Mouse (Mus musculus) brain, embryonic 14.5 days (tissue): ENCODE measurements around the gene Hsf2bp. TPM values are rescaled to one million over a fixed set of nuclear protein-coding genes. Genes with fewer than 3 reads are reported as not detected.

Source experiments
- DNase-seq: peaks from one replicate; pipeline ENCODE4 v3.0.0-alpha.2; 2011; ENCODE audit warnings: low read depth
- CTCF ChIP-seq: fragments of 200-500 bp; IDR thresholded peaks from 2 replicates; pipeline ENCODE4 v1.5.1; 2012; ENCODE audit warnings: inconsistent platforms, mild to moderate bottlenecking, moderate library complexity, borderline replicate concordance; ENCODE audit not compliant: insufficient read depth, insufficient read length; ENCODE audit errors: extremely low read depth
- POLR2A ChIP-seq: fragments of 200-500 bp; IDR thresholded peaks from 2 replicates; pipeline ENCODE4 v1.6.1; 2012; ENCODE audit warnings: mild to moderate bottlenecking, inconsistent platforms, borderline replicate concordance; ENCODE audit not compliant: poor library complexity, insufficient read depth, insufficient read length, severe bottlenecking; ENCODE audit errors: extremely low read depth
- polyA plus RNA-seq: library from polyadenylated mRNA; depleted of rRNA; stranded (reverse); fragments of >200 nt; gene quantifications from 2 replicates; pipeline ENCODE4 v1.2.3, GENCODE M21; 2012

Hsf2bp gene
- polyA plus RNA-seq, 1 experiment = 0.49 TPM

DNA sequence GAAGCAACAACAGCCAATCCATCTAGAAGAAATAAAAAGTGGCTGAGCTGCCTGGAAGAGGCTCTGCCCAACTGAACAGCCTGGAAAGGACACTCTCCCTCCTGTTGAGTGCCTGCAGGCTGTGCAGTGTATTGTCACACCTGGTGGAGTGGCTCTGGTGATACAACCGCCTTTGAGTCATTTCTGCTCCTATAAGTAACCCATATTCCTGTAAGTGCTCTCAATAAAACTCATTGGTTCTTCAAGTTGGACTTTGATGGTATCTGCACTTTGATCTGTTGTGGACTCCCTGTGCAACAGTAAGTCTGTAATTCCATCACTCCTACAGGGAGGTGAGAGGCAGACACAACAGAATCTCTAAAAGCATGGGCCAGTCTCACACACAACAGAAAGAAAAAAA is 42.8 kb downstream of the Hsf2bp start:
- no peak for TF ChIP-seq CTCF
- no peak for TF ChIP-seq POLR2A

DNA sequence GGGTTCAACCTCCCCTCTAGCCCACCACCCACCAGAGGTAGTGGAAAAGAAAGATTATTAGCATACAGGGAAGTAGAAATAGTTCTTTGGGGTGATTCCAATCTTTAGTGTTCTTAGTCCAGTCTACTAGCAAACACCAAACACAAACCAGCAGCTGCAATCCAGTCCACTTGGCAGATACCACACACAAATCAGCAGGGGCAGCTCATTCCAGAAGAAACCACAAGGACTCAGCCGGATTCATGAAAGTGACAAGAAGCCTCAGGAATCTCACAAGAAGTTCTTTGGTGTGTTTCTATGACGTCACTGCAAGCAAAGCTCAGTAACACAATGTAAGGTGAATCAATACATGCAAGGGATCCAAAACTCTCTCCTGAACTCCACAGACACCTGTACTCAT is 44.1 kb downstream of the Hsf2bp start:
- TF ChIP-seq POLR2A = no peak
- TF ChIP-seq CTCF = no peak

More for the DNA sequence above, 42.8 kb downstream of the Hsf2bp start:
- no peak for DNase-seq

DNA sequence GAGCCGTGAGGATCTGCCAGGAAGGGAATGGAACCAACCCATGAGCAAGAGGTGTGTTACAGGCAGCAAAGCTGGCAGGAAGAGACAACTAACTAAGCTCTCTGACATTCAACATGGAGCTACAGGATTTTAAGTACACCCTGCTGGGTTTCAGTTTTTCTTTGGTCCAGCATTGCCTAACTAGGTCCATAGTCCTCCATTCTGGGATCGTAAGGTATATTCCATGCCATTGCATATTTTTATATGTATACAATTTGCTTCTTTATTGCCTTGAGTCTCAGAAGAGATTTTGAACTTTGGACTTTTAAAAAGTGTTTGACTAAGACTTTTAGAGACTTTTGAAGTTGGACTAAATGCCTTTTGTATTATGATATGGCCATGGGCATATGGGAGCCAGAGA is 47.1 kb downstream of the Hsf2bp start:
- TF ChIP-seq CTCF (no peak), POLR2A (no peak)

More for the DNA sequence above, 44.1 kb downstream of the Hsf2bp start:
- DNase-seq = no peak

DNA sequence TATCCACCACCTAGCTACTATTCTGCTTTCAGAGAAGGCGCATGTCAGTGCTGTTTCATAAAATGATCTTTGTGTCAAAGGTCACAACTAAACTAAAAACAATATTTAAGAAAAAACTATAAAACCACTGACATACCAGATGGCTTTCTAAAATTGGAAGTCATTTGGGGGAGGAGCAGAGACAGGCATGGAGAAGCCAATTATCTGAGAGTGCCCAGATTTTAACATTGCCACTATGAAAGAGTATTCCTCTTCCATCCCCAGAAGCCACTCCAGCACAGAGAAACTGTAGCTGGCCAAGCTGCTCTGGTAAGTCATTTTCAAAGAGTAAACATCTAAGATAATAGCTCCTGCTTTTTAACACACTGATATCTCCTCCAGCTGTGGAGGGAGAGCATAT is 49.2 kb downstream of the Hsf2bp start:
- TF ChIP-seq POLR2A (no peak), CTCF (no peak)
- DNase-seq = no peak

More for the DNA sequence above, 47.1 kb downstream of the Hsf2bp start:
- DNase-seq = no peak

DNA sequence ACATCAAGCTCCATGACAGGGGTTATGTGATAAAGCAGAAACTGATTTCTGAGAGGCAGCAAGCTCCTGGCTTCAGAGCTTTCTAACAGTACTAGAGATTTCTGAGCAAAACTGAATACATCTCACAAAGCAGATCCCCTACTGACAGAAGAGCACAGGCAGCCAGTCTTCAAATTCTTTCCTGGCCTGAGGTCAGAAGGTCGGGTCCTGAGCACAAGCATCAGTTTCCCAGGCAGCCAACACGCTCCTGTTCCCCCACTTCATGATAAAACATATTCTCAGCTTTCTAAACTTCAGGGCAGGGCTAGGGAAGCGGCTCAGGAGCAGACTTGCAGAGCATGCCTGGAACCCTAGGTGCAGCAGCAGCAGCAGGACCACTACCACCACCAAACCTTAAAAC is 52.7 kb downstream of the Hsf2bp start:
- no peak for DNase-seq
- TF ChIP-seq CTCF (no peak), POLR2A (no peak)

DNA sequence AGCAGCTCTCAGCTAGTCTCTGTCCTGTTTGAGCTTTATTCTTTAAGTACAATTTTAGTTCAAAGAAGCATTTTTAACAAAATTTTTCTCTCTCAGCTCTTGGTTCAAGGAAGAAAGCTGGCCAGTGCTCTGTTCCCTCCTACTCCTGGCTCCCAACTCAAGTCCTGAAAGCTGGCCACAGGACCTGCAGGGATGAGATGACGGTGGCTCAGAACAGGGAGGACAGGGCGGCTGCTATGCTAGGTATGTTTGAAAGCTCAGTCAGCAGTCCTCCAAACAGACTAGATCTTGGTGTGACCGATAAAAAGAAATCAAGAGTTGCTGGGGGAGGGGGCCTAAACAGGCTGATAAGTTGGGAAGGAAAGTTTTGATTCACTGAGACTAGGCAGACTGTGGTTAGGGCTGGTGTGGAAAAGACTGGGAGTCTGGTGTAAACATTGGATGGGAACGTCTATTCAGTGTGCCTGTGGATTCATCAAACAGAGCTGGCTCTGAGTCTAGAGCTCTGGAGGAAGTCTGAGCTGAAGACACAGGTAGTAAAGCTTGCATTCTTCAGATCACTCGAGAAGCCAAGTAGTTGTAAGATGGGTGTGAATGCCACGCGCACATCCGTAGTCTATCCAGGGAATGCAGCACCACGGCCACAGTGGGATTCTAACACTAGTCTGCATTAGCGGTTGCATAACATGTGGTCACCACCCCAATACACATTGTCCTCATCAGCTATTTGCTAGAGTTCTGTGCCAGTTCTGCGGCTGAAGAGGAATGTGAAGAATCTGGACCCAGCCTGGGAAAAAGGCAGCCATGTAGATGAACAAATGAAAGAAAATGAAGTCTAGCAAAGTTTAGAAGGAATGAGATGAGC is 53.6 kb downstream of the Hsf2bp start:
- no peak for DNase-seq
- TF ChIP-seq CTCF (no peak), POLR2A (no peak)

DNA sequence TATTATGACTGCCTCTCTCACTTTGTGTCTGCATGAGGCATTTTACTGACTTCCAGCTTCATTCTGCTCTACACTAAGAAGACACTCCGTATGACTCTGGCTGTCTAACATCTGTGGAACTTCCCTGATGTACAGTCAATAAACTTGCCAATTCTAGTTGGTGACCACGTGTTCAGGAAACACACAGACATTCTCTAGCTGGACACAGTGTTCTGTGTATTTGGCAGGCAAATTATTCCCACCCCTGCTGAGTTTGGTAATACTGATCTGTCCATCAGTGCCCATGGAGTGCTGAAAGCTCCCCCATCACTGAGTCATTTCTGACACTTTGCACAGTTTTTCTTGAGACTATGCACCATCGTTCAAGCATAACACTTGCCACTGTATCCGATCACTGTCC is 56.3 kb downstream of the Hsf2bp start:
- no peak for TF ChIP-seq POLR2A
- TF ChIP-seq CTCF = no peak
- no peak for DNase-seq

DNA sequence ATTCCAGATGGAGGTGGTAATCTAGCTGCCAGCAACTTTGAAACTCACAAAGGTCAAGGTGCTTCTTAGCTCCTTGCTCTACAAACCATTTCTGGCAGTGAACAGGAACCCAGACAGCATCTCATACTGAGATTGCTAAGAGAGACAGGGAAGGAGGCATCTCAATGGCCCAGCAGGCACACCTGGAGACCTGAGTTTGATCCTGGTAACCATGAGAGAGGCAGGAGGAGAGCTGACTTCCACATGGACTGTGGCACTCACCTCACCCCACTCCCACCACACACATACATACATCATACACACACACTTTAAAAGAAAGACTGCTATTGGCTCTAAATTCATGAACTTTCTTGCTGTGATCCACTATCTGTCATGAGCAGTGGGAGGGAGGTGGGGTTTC is 59.0 kb downstream of the Hsf2bp start:
- TF ChIP-seq CTCF (no peak), POLR2A (no peak)
- no peak for DNase-seq

DNA sequence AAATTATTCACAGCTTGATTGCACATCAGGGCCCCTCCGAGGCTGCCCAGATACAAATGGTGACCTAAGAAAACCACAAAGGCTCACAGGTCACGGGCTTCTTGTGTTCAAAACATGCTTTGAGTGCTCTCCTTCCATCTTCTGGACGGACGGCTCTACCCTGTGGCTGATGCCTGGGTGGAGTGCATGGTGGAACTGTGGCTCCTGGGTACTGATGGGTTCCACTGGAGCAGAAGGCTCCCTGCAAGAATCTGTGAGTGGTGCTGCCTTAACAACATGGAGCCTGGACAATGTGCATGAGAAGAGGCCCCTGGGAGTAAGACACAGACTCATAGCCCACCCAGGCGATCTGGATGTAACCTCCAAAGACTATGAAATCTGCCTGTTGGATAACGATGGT is 59.6 kb downstream of the Hsf2bp start:
- TF ChIP-seq POLR2A (no peak), CTCF (no peak)
- DNase-seq = no peak

DNA sequence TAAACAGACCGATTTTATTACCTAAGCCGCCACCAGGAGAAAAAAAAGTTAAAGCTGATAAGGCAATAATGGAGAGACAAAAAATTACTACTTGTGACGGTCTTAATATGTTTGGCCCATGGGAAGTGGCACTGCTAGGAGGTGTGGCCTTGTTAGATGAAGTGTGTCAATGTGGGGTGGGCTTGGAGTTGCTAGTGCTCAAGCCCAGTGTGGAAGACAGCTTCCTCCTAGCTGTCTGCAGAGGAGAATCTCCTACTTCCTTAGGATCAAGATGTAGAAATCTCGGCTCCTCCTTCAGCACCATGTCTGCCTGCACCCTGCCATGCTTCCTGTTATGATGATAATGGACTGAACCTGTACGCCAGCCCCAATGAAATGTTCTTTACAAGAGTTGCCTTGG is 61.5 kb downstream of the Hsf2bp start:
- TF ChIP-seq POLR2A (no peak), CTCF (no peak)

DNA sequence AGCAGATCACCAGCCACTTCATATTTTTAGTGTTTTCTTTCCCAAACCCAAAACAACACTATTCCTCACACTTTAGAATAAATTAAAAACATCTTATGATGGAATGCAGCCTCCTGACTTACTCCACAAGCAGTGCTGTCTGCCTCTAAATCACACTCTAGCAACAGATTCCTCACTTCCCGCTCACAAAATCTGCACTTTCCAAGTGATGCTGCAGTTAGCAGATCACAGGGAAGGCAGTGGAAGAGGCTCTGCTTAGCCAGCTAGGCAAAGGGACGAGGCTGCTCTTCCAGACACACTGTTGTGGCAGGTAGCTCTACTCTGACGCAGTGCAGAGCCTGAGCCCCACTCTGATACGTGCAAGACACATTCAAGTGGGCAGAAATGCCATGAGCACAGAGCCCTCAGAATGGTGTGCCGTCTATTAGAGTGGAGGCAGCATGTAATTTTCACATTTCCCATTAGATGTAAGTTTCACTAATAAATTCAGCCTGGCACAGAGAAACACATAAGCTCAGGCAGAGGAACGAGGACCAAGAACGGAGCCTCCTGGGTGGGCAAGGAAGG is 62.4 kb downstream of the Hsf2bp start:
- peak; percentile 17 for DNase-seq
- TF ChIP-seq CTCF (no peak), POLR2A (no peak)

More for the DNA sequence above, 61.5 kb downstream of the Hsf2bp start:
- DNase-seq = no peak

DNA sequence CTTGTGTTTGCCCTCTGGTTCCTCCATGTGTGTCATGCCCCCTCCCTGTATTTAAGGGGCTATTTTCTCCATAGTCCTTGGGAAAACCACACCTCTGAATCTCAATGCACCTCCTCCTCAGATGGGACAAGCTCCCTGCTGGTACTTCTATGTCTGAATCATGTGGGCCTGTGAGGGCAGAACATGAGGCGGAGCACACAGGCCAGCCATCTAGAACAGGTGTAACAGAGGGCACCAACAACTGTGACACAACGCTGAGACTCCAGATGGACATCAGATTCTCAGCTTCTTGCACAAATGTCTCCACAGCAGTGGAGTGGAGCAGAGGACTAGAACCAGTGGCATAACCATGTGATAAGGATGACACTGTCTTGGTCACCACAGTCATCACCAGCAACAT is 65.3 kb downstream of the Hsf2bp start:
- no peak for DNase-seq
- TF ChIP-seq CTCF (no peak), POLR2A (no peak)
